Mouse (Mus musculus): ENCODE data around the gene Klhl42. TPM values are rescaled to one million over a fixed set of nuclear protein-coding genes. Genes with fewer than 3 reads are reported as not detected.

The Klhl42 gene
- polyA plus RNA-seq, 1 experiment from 2014 or later: 6.3 TPM

DNA sequence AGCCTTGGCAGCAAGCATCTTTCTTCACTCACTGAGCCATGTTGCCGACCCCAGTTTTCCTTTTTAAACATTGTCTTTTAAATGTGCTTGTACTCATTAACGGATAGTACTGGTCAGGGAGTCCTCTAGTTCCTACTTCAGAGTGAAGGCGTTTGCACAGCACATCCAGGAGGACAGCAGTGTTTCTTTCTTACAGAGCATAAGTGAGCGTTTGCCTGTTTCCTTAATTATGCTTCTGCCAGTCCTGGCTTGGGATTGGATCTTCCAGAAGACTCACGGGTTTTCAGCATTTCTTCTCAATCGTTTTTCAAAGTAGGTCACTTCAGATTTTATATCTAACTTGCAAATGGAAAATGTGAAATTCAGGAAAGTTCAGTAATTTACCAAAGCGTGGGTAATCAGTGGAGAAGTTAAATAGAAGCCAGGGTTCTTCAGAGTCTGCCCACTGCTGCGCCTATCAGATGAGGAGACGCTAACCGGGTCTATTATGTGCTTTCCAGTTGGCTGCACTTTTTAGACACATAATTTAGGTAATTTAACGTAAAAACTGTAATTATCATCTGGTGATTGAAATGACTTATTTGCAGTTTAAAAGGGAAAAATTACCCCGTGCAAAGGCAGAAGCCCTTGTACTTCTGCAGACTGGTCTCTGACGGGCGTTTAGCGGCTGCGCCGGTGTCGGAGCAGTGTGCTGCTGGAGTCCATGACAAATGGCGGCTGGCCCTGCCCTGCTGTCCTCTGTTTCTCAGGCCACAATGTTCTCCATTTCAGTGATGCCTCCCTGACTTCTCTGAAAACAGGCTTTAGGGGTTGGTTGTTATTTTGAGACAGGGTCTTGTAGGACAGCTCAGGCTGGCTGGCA is 37.2 kb upstream of the Klhl42 start:
- H3K4me3 ChIP-seq (ENCODE audit: control insufficient read depth in 1 of 2, insufficient read depth in 1 of 2, low read depth in 1 of 2, low read length in 2 of 2): no peak overlapping the region
- ATAC-seq (ENCODE audit: insufficient number of reproducible peaks, insufficient read depth, low FRiP score, low read depth): no peak
- no peaks in the 10 kb centered on the region for H3K27me3 ChIP-seq (ENCODE audit: control insufficient read depth, insufficient read depth, low read length)
- peaks cover 93% of the 10 kb centered on the region for H3K36me3 ChIP-seq (ENCODE audit: control insufficient read depth, insufficient read depth, low read length)
- H3K27ac ChIP-seq (replicated peaks in 1 of 2; ENCODE audit: control insufficient read depth in 1 of 2, insufficient read depth in 1 of 2, low read depth in 2 of 2, low read length in 2 of 2): no peak overlapping the region
- no peak overlapping the region for H3K4me2 ChIP-seq (ENCODE audit: low read length)
- no peak overlapping the region for H3K9ac ChIP-seq (ENCODE audit: low read length)
- peaks cover 9% of the 10 kb centered on the region in 2 experiments for H3K4me1 ChIP-seq (ENCODE audit: control insufficient read depth in 2 of 2, insufficient read depth in 2 of 2, low read length in 2 of 2)
- 92% methylated on average over 19 of the region's 19 CpGs for WGBS
- H3K9me3 ChIP-seq (ENCODE audit: control insufficient read depth, low read length): no peaks in the 10 kb centered on the region

DNA sequence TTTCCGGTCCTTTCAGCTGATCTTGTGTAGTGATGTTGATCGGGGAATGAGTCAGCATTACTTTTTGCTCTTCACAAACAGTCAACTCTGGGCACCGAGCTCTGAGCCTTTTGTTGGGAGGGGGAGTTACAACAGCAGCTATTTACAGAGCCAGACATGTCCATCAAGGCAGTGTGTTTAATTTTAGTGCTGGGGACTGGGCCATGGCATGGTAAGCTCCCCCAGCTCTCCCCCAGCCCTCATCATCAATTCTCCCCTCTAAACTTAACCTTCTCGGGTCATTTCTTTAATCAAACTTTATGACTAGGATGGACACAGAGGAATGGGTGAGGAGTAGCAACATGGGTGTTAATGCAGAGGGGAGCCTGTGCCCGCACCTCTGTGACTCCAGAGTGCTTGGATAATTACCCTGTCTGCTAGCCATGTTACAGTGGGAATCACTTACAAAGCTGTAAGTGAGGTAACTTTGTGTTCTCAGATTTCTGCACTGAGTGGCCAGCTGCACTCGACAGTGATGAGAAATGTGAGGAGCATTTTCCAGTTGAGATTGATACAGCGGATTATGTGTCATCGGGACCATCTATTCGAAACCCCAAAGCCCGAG is 35.7 kb upstream of the Klhl42 start:
- Histone ChIP-seq H3K27ac (replicated peaks in 1 of 2; ENCODE audit: control insufficient read depth in 1 of 2, insufficient read depth in 1 of 2, low read depth in 2 of 2, low read length in 2 of 2) (peak overlapping the region in 1 of 2 experiments; percentile 28; a peak in 1 of 4 replicates), H3K9ac (ENCODE audit: low read length) (0 out of 2 replicates have a peak overlapping the region, but pooled peaks have one; percentile 11), H3K27me3 (ENCODE audit: control insufficient read depth, insufficient read depth, low read length) (no peaks in the 10 kb centered on the region), H3K36me3 (ENCODE audit: control insufficient read depth, insufficient read depth, low read length) (peaks cover 91% of the 10 kb centered on the region), H3K4me1 (ENCODE audit: control insufficient read depth in 2 of 2, insufficient read depth in 2 of 2, low read length in 2 of 2) (peaks cover 9% of the 10 kb centered on the region in 2 experiments), H3K4me3 (ENCODE audit: control insufficient read depth in 1 of 2, insufficient read depth in 1 of 2, low read depth in 1 of 2, low read length in 2 of 2) (no peak overlapping the region), H3K9me3 (ENCODE audit: control insufficient read depth, low read length) (no peaks in the 10 kb centered on the region), H3K4me2 (ENCODE audit: low read length) (no peak overlapping the region)
- WGBS: 67% methylated on average over 10 of the region's 10 CpGs
- no peak for ATAC-seq (ENCODE audit: insufficient number of reproducible peaks, insufficient read depth, low FRiP score, low read depth)

DNA sequence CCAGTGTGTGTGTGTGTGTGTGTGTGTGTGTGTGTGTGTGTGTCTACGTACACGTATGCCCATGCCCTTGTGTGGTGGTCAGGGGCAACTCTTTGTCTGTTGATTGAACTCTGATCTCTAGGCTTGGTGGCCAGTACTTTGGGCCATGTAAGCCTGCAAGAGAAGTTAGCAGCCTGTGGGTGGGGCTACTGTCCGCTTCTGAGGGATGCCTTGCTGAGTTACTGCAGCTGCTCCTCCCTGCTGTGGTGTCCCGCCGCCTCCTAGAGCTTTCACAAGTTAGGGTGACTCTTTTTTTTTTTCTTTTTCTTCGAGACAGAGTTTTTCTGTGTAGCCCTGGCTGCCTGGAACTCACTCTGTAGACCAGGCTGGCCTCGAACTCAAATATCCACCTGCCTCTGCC is 31.9 kb upstream of the Klhl42 start:
- no peak overlapping the region for H3K27ac ChIP-seq (replicated peaks in 1 of 2; ENCODE audit: control insufficient read depth in 1 of 2, insufficient read depth in 1 of 2, low read depth in 2 of 2, low read length in 2 of 2)
- 72% methylated on average over 7 of the region's 7 CpGs for WGBS
- no peak overlapping the region for H3K4me2 ChIP-seq (ENCODE audit: low read length)
- no peak overlapping the region for H3K4me3 ChIP-seq (ENCODE audit: control insufficient read depth in 1 of 2, insufficient read depth in 1 of 2, low read depth in 1 of 2, low read length in 2 of 2)
- peaks cover 88% of the 10 kb centered on the region for H3K36me3 ChIP-seq (ENCODE audit: control insufficient read depth, insufficient read depth, low read length)
- peaks cover 8 to 9% of the 10 kb centered on the region in 2 experiments for H3K4me1 ChIP-seq (ENCODE audit: control insufficient read depth in 2 of 2, insufficient read depth in 2 of 2, low read length in 2 of 2)
- no peaks in the 10 kb centered on the region for H3K27me3 ChIP-seq (ENCODE audit: control insufficient read depth, insufficient read depth, low read length)
- no peaks in the 10 kb centered on the region for H3K9me3 ChIP-seq (ENCODE audit: control insufficient read depth, low read length)
- H3K9ac ChIP-seq (ENCODE audit: low read length): no peak overlapping the region
- ATAC-seq (ENCODE audit: insufficient number of reproducible peaks, insufficient read depth, low FRiP score, low read depth): no peak

DNA sequence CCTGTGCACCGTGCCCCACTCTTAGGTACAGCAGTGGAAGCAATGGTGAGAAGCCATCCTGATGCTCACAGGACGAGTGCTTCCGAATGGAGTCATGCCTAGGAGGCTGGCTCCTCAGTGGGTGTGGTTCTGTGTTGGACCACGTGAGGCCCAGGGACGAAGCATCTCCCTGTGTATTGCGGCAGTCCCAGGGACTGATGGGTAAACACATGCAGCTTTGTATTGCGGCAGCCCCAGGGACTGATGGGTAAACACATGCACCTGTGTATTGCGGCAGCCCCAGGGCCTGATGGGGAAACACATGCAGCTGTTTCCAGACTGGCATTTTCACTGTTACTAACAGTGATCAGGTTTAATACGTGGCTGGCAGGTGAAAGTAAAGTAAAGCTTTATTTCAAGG is 29.5 kb upstream of the Klhl42 start:
- ATAC-seq (ENCODE audit: insufficient number of reproducible peaks, insufficient read depth, low FRiP score, low read depth): no peak
- Histone ChIP-seq H3K9ac (ENCODE audit: low read length) (no peak overlapping the region), H3K4me3 (ENCODE audit: control insufficient read depth in 1 of 2, insufficient read depth in 1 of 2, low read depth in 1 of 2, low read length in 2 of 2) (no peak overlapping the region), H3K36me3 (ENCODE audit: control insufficient read depth, insufficient read depth, low read length) (peaks cover 87% of the 10 kb centered on the region), H3K9me3 (ENCODE audit: control insufficient read depth, low read length) (no peaks in the 10 kb centered on the region), H3K4me2 (ENCODE audit: low read length) (no peak overlapping the region), H3K4me1 (ENCODE audit: control insufficient read depth in 2 of 2, insufficient read depth in 2 of 2, low read length in 2 of 2) (no peaks in the 10 kb centered on the region), H3K27me3 (ENCODE audit: control insufficient read depth, insufficient read depth, low read length) (no peaks in the 10 kb centered on the region), H3K27ac (replicated peaks in 1 of 2; ENCODE audit: control insufficient read depth in 1 of 2, insufficient read depth in 1 of 2, low read depth in 2 of 2, low read length in 2 of 2) (no peak overlapping the region)
- 90% methylated on average over 9 of the region's 9 CpGs for WGBS

DNA sequence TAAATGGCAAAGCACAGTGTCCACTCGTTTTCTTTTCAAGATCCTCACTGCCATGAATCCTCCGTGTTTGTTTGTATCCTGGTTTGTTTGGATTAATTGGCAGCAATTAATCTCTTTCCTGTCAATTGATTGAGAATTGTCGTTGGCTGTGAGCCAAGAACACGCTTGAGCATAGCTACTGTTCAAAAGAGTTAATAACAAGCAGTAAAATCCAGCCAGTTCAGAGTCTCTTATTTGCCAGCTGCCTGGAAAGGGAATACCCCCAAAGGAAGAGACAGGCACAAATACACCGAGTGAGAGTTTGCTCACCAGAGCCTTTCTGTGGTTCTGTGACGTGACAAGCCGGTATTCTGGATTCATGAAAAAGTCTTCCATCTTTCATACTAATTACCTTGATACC is 29.1 kb upstream of the Klhl42 start:
- H3K36me3 ChIP-seq (ENCODE audit: control insufficient read depth, insufficient read depth, low read length): peaks cover 87% of the 10 kb centered on the region
- WGBS: 84% methylated on average over 7 of the region's 7 CpGs

DNA sequence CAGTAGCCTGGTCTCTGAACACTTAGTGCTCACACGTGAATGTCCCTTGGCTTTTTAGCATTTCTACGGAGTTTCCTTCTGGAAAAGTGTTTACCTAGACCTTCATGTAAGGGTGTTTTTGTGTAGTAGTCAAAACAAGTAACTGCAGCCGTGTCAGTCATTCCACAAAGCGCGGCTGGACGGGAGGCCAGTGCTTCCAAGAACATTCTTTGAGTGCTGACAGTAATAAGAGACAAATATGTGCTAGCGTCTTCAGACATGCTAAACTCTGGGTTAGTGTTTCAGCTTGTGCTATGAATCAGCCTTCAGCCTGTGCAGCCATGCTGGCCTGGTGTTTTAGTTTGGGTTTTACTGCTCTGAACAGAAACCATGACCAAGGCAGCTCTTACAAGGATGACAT is 28.5 kb upstream of the Klhl42 start:
- WGBS: 76% methylated on average over 7 of the region's 7 CpGs
- H3K4me1 ChIP-seq (ENCODE audit: control insufficient read depth in 2 of 2, insufficient read depth in 2 of 2, low read length in 2 of 2): no peaks in the 10 kb centered on the region
- ATAC-seq (ENCODE audit: insufficient number of reproducible peaks, insufficient read depth, low FRiP score, low read depth): no peak
- no peak overlapping the region for H3K9ac ChIP-seq (ENCODE audit: low read length)
- H3K27me3 ChIP-seq (ENCODE audit: control insufficient read depth, insufficient read depth, low read length): no peaks in the 10 kb centered on the region
- no peaks in the 10 kb centered on the region for H3K9me3 ChIP-seq (ENCODE audit: control insufficient read depth, low read length)
- no peak overlapping the region for H3K4me3 ChIP-seq (ENCODE audit: control insufficient read depth in 1 of 2, insufficient read depth in 1 of 2, low read depth in 1 of 2, low read length in 2 of 2)
- H3K36me3 ChIP-seq (ENCODE audit: control insufficient read depth, insufficient read depth, low read length): peaks cover 87% of the 10 kb centered on the region
- H3K27ac ChIP-seq (replicated peaks in 1 of 2; ENCODE audit: control insufficient read depth in 1 of 2, insufficient read depth in 1 of 2, low read depth in 2 of 2, low read length in 2 of 2): no peak overlapping the region
- H3K4me2 ChIP-seq (ENCODE audit: low read length): no peak overlapping the region

More for the DNA sequence above, 29.1 kb upstream of the Klhl42 start:
- H3K4me2 ChIP-seq (ENCODE audit: low read length): no peak overlapping the region
- H3K27me3 ChIP-seq (ENCODE audit: control insufficient read depth, insufficient read depth, low read length): no peaks in the 10 kb centered on the region
- no peaks in the 10 kb centered on the region for H3K9me3 ChIP-seq (ENCODE audit: control insufficient read depth, low read length)
- no peaks in the 10 kb centered on the region for H3K4me1 ChIP-seq (ENCODE audit: control insufficient read depth in 2 of 2, insufficient read depth in 2 of 2, low read length in 2 of 2)
- no peak overlapping the region for H3K4me3 ChIP-seq (ENCODE audit: control insufficient read depth in 1 of 2, insufficient read depth in 1 of 2, low read depth in 1 of 2, low read length in 2 of 2)
- no peak for ATAC-seq (ENCODE audit: insufficient number of reproducible peaks, insufficient read depth, low FRiP score, low read depth)
- H3K9ac ChIP-seq (ENCODE audit: low read length): no peak overlapping the region
- no peak overlapping the region for H3K27ac ChIP-seq (replicated peaks in 1 of 2; ENCODE audit: control insufficient read depth in 1 of 2, insufficient read depth in 1 of 2, low read depth in 2 of 2, low read length in 2 of 2)

DNA sequence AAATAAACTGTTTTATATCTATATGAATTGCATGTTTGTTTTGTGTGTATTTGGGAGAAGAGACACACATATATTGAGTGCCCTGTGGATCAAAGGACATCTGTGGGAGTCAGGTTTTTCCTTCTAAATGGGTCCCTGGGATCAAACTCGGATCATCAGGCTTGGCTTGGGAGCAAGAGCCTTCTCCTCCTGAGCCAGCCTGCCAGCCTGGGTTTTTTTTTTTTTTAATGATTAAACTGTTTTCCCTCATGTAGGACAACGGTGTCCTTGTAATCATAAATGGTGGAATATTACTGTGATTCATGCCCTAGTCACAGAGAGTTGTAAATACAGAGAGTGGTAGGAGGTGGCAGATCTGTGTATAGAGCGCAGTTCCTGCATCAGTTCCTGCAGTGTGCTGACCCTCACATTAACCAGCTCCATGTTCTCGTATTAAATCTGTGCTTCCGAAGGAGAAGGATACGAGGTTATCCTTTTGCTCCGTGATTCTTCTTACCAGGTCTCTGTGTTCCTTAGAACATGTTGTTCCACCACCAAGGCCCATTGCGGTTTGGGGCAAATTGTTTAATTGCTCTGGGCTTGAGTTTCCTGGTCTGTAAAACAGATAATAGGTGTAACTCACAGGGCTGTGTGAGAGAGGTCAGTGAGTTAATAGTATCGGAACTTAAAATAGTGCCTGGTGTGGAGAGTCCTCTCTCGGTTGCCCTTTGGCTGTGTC is 26.8 kb upstream of the Klhl42 start:
- WGBS: 90% methylated on average over 10 of the region's 10 CpGs
- Histone ChIP-seq H3K4me1 (ENCODE audit: control insufficient read depth in 2 of 2, insufficient read depth in 2 of 2, low read length in 2 of 2) (no peaks in the 10 kb centered on the region), H3K4me2 (ENCODE audit: low read length) (no peak overlapping the region), H3K36me3 (ENCODE audit: control insufficient read depth, insufficient read depth, low read length) (peaks cover 88% of the 10 kb centered on the region), H3K4me3 (ENCODE audit: control insufficient read depth in 1 of 2, insufficient read depth in 1 of 2, low read depth in 1 of 2, low read length in 2 of 2) (no peak overlapping the region), H3K27ac (replicated peaks in 1 of 2; ENCODE audit: control insufficient read depth in 1 of 2, insufficient read depth in 1 of 2, low read depth in 2 of 2, low read length in 2 of 2) (no peak overlapping the region), H3K9me3 (ENCODE audit: control insufficient read depth, low read length) (no peaks in the 10 kb centered on the region), H3K27me3 (ENCODE audit: control insufficient read depth, insufficient read depth, low read length) (no peaks in the 10 kb centered on the region), H3K9ac (ENCODE audit: low read length) (no peak overlapping the region)
- no peak for ATAC-seq (ENCODE audit: insufficient number of reproducible peaks, insufficient read depth, low FRiP score, low read depth)
